In the genomic region with DNA sequence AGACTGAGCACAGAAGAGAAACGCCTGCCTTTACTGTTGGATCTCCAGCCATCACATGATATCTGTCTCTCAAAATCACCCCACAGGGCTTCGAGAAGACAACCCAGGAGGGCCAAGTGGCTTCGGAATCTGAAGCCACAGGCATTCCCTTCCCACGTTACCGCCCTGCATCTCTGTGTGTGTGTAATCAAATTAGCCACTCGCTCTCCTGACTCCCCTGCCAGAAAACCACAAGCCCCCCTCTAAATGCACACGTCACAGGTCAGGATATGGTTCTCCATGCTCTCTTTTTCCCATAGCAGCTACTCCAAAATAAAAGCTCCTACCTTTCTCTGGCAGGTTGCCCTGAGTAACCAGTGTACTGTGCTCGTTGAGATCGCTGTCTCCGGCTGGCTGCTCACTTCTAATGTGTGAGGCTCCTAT, we compare ENCODE assay signal across 9 mouse cellular contexts. TPM values are rescaled to one million over a fixed set of nuclear protein-coding genes. Genes with fewer than 3 reads are reported as not detected.
A peak's percentile ranks its signal among the peaks of the same experiment; 100 is the strongest.
DNase-seq lines count a peak whose midpoint lies in the region; ATAC-seq and TF ChIP-seq lines count a peak whose summit lies in the region.
"Had no signal": no experiment of that assay in that cellular context is flagged by ENCODE, and none has a peak within 500 bp of the region (broad histone marks: within the 10 kb centered on the region; RNA-seq: fewer than 3 reads in every experiment).

No protein-coding gene starts in this region.

- H3K4me1 ChIP-seq in heart, embryonic 11.5 days (ENCODE audit: control insufficient read depth, insufficient read depth, low read length): 0 out of 2 replicates have a peak, but pooled peaks cover 2% of the 10 kb centered on the region
- H3K4me1 ChIP-seq in kidney, postnatal 0 days (replicated peaks; ENCODE audit: insufficient read depth, low read length): no peaks in the 10 kb centered on the region
- H3K4me1 ChIP-seq in midbrain, embryonic 11.5 days (ENCODE audit: control insufficient read depth, insufficient read depth, low read length): no peaks in the 10 kb centered on the region

- H3K4me3 ChIP-seq in heart, embryonic 11.5 days (ENCODE audit: low read depth, low read length): 0 out of 2 replicates have a peak overlapping the region, but pooled peaks have one; percentile 18
- H3K4me3 ChIP-seq in kidney, postnatal 0 days (replicated peaks; ENCODE audit: low read depth, low read length): peak overlapping the region; percentile 16; the same call in 1 of the 2 replicates
- no peak overlapping the region for H3K4me3 ChIP-seq in midbrain, embryonic 11.5 days (ENCODE audit: low read depth, low read length)

- peak overlapping the region; percentile 39; the same call in 1 of the 2 replicates for H3K9ac ChIP-seq in heart, embryonic 11.5 days (ENCODE audit: low read depth, low read length)
- H3K9ac ChIP-seq in kidney, postnatal 0 days (ENCODE audit: low read depth, low read length): no peak overlapping the region
- H3K9ac ChIP-seq in midbrain, embryonic 11.5 days (ENCODE audit: low read length): no peak overlapping the region

- TF ChIP-seq CTCF in Patski (IDR thresholded peaks at IDR 0.05): no peak
- TF ChIP-seq CTCF in kidney, postnatal 0 days (IDR thresholded peaks at IDR 0.05; ENCODE audit: low read depth): no peak

- intact Hi-C loops in heart, postnatal 25 days (cut with DNase I): no loop called here

- H3K27me3 ChIP-seq in heart, embryonic 11.5 days (ENCODE audit: control insufficient read depth, insufficient read depth, low read length): no peaks in the 10 kb centered on the region
- H3K27me3 ChIP-seq in Patski: no peaks in the 10 kb centered on the region
- no peaks in the 10 kb centered on the region for H3K27me3 ChIP-seq in kidney, postnatal 0 days (ENCODE audit: insufficient read depth, low read length)
- no peaks in the 10 kb centered on the region for H3K27me3 ChIP-seq in midbrain, embryonic 11.5 days (ENCODE audit: control insufficient read depth, insufficient read depth, low read length)

- H3K4me2 ChIP-seq in heart, embryonic 11.5 days: peak overlapping the region; percentile 54
- H3K4me2 ChIP-seq in kidney, postnatal 0 days (ENCODE audit: low read length): peak overlapping the region; percentile 45
- peak overlapping the region; percentile 20 for H3K4me2 ChIP-seq in midbrain, embryonic 11.5 days

- WGBS in heart, embryonic 11.5 days (ENCODE audit: insufficient replicate concordance): 17% methylated on average over 10 of the region's 10 CpGs
- 11% methylated on average over 10 of the region's 10 CpGs for WGBS in kidney, postnatal 0 days
- WGBS in midbrain, embryonic 11.5 days: 32% methylated on average over 10 of the region's 10 CpGs

- CTCF ChIA-PET in Patski (lab: Charles Lee): interaction anchor here (1.4 kb wide), 1 partner anchor 15 kb away, joined by 6 read pairs; no protein-coding TSS in a partner anchor

- POLR2A ChIA-PET in Patski (lab: Charles Lee): no interaction called here

- in situ Hi-C loops in Patski (cut with MboI; ENCODE audit: low pct_unique_long_range_greater_than_20kb): no loop called here

- H3K9me3 ChIP-seq in heart, embryonic 11.5 days (replicated peaks; ENCODE audit: control insufficient read depth, low read length): no peaks in the 10 kb centered on the region
- H3K9me3 ChIP-seq in kidney, postnatal 0 days (replicated peaks; ENCODE audit: low read length): no peaks in the 10 kb centered on the region
- H3K9me3 ChIP-seq in midbrain, embryonic 11.5 days (ENCODE audit: control insufficient read depth, low read length): no peaks in the 10 kb centered on the region

- no peak overlapping the region for H3K27ac ChIP-seq in heart, embryonic 11.5 days (ENCODE audit: low read depth, low read length)
- H3K27ac ChIP-seq in kidney, postnatal 0 days: no peak overlapping the region
- no peak overlapping the region for H3K27ac ChIP-seq in midbrain, embryonic 11.5 days (ENCODE audit: low read depth, low read length)

- ATAC-seq in heart, embryonic 11.5 days (replicated peaks; ENCODE audit: insufficient number of reproducible peaks, low FRiP score, low TSS enrichment): no peak
- ATAC-seq in Patski: peak; percentile 81
- ATAC-seq in granulocyte monocyte progenitor cell, adult 5-6 weeks (replicated peaks; ENCODE audit: poor library complexity, severe bottlenecking): peak; percentile 45
- peak; percentile 89 for ATAC-seq in kidney, postnatal 0 days (replicated peaks; ENCODE audit: low FRiP score, low read depth)
- peak; percentile 75; the same call in 1 of the 2 replicates for ATAC-seq in midbrain, embryonic 11.5 days (ENCODE audit: low FRiP score)

- DNase-seq in heart, postnatal 25 days (ENCODE audit: low spot score): no peak
- peak; percentile 84 for DNase-seq in Patski (ENCODE audit: low read depth, low spot score)
- DNase-seq in kidney, postnatal 0 days (ENCODE audit: low spot score): peak; percentile 94
- peak; percentile 89 for DNase-seq in midbrain, embryonic 11.5 days (ENCODE audit: low spot score, missing footprints)
- peak; percentile 36 for DNase-seq in telencephalon, adult 2 months (ENCODE audit: low read depth, low spot score)
- DNase-seq in adrenal gland, postnatal 4 days (ENCODE audit: low spot score in 2 of 2): no peak

- H3K36me3 ChIP-seq in heart, embryonic 11.5 days (ENCODE audit: control insufficient read depth, insufficient read depth, low read length): no peaks in the 10 kb centered on the region
- H3K36me3 ChIP-seq in kidney, postnatal 0 days (ENCODE audit: insufficient read depth, low read length): no peaks in the 10 kb centered on the region
- H3K36me3 ChIP-seq in midbrain, embryonic 11.5 days (ENCODE audit: control insufficient read depth, insufficient read depth, low read length): no peaks in the 10 kb centered on the region

RNA-seq across cellular contexts. Expression of gene Gorasp2, which starts 32.0 kb away (rescaled TPM):
- polyA plus RNA-seq in heart, embryonic 11.5 days (2014; fragmentation: Nextera tagmentation; extraction: Ambion mirVana): 173 and 182 TPM in 2 replicates
- total RNA-seq in heart, postnatal 25 days (2021): 10 to 100 TPM; 60.8 to 61.5 TPM
- polyA plus RNA-seq in Patski (2021): 121 TPM
- 200 and 229 TPM in 2 replicates for total RNA-seq in granulocyte monocyte progenitor cell, adult 5-6 weeks (2014; fragmentation: Nextera tagmentation)
- 80.5 and 85.8 TPM in 2 replicates for total RNA-seq in granulocyte monocyte progenitor cell, adult 5-6 weeks (2017)
- 151 and 161 TPM in 2 replicates for polyA plus RNA-seq in kidney, postnatal 0 days (2015; fragmentation: Nextera tagmentation; extraction: Ambion mirVana)
- polyA plus RNA-seq in midbrain, embryonic 11.5 days (2014; fragmentation: Nextera tagmentation; extraction: Ambion mirVana): 142 and 151 TPM in 2 replicates
- 100 to 1,000 TPM; 106 to 110 TPM for total RNA-seq in adrenal gland, postnatal 4 days (2021)

RNA-seq across cellular contexts. Expression of gene Gm26558, which starts 32.6 kb away (rescaled TPM):
- 3.1 and 5.1 TPM in 2 replicates for polyA plus RNA-seq in heart, embryonic 11.5 days (2014; fragmentation: Nextera tagmentation; extraction: Ambion mirVana)
- total RNA-seq in heart, postnatal 25 days (2021): not detected
- 2.0 TPM for polyA plus RNA-seq in Patski (2021)
- total RNA-seq in granulocyte monocyte progenitor cell, adult 5-6 weeks (2014; fragmentation: Nextera tagmentation): not detected in 2 replicates
- 0.46 TPM in 1 of 2 replicates, not detected in the other for total RNA-seq in granulocyte monocyte progenitor cell, adult 5-6 weeks (2017)
- 3.1 and 5.0 TPM in 2 replicates for polyA plus RNA-seq in kidney, postnatal 0 days (2015; fragmentation: Nextera tagmentation; extraction: Ambion mirVana)
- 2.7 and 4.1 TPM in 2 replicates for polyA plus RNA-seq in midbrain, embryonic 11.5 days (2014; fragmentation: Nextera tagmentation; extraction: Ambion mirVana)
- under 1 TPM in 1 of 2 experiments, not detected in 1; 0.48 TPM for total RNA-seq in adrenal gland, postnatal 4 days (2021)
- total RNA-seq: heart, postnatal 14 days had no signal

Comparison
In these comparisons a context has a peak if more than half of its experiments do, and no peak if none do; other contexts are left out.
1. DNase-seq: peak in Patski (single experiment), kidney, postnatal 0 days (single experiment), midbrain, embryonic 11.5 days (single experiment) and telencephalon, adult 2 months (single experiment); none in heart, postnatal 25 days (single experiment) and adrenal gland, postnatal 4 days (0 of 2).
2. Peak in every context shown above with its lines, with median percentiles within 50 percentile points of each other: H3K4me2 ChIP-seq.